Mouse (Mus musculus): ENCODE results near the gene Prss53. TPM values are rescaled to one million over a fixed set of nuclear protein-coding genes. Genes with fewer than 3 reads are reported as not detected.

Prss53 gene
- total and polyA plus RNA-seq, 3 experiments = 0.30 TPM; not detected in 2

GRCm38 (mm10) chr7:127867641-127868040, 23.1 kb downstream of the Prss53 start:
- H3K27me3 ChIP-seq (replicated peaks) = no peaks in the 10 kb centered on the region
- no peak overlapping the region for H3K27ac ChIP-seq (ENCODE audit: insufficient read depth, low read depth)
- dilution Hi-C loops (cut with MboI; ENCODE audit: extremely low pct_ligation_motif_present, extremely low pct_unique_long_range_greater_than_20kb, low sequenced_read_pairs) = no loop called here
- TF ChIP-seq ZMIZ1 (IDR thresholded peaks at IDR 0.05; ENCODE audit: low read depth, low read length) (no peak), UBTF (IDR thresholded peaks at IDR 0.05; ENCODE audit: low read depth, low read length) (no peak), JUND (conservative IDR thresholded peaks at IDR 0.05; ENCODE audit: low read depth, low read length) (no peak), IRF4 (IDR thresholded peaks at IDR 0.05; ENCODE audit: low read depth, low read length) (no peak), USF1 (IDR thresholded peaks at IDR 0.05; ENCODE audit: low read depth, low read length) (no peak), MXI1 (IDR thresholded peaks at IDR 0.05; ENCODE audit: low read depth, low read length) (no peak), KAT2A (IDR thresholded peaks at IDR 0.05; ENCODE audit: insufficient replicate concordance, low read length) (no peak), CHD1 (IDR thresholded peaks at IDR 0.05; ENCODE audit: low read depth, low read length) (no peak), E2F4 (IDR thresholded peaks at IDR 0.05; ENCODE audit: insufficient replicate concordance, low read depth, low read length) (no peak), TCF12 (IDR thresholded peaks at IDR 0.05; ENCODE audit: low read depth, low read length) (no peak), BHLHE40 (IDR thresholded peaks at IDR 0.05; ENCODE audit: low read depth, low read length) (no peak), EP300 (IDR thresholded peaks at IDR 0.05; ENCODE audit: low read length) (no peak), MAZ (IDR thresholded peaks at IDR 0.05; ENCODE audit: low read depth, low read length) (no peak)
- H3K4me3 ChIP-seq (replicated peaks in 1 of 3; ENCODE audit: low read depth in 2 of 3, low read length in 2 of 3, poor library complexity in 1 of 3) = no peak overlapping the region
- H3K79me2 ChIP-seq (replicated peaks; ENCODE audit: control insufficient read depth, extremely low read depth, insufficient read depth, poor library complexity, severe bottlenecking) = no peaks in the 10 kb centered on the region; the same call in 1 of the 2 replicates
- H3K9me3 ChIP-seq (replicated peaks; ENCODE audit: low read length) = no peaks in the 10 kb centered on the region
- H3K9ac ChIP-seq (ENCODE audit: insufficient read depth, low read depth) = no peak overlapping the region
- H3K36me3 ChIP-seq (replicated peaks in 1 of 2; ENCODE audit: control insufficient read depth in 1 of 2, insufficient read depth in 1 of 2, low read length in 1 of 2) = peaks cover 28 to 73% of the 10 kb centered on the region in 2 experiments
- no peak for DNase-seq (ENCODE audit: extremely low read depth)
- in situ Hi-C loops (cut with MboI; ENCODE audit: low pct_ligation_motif_present, low pct_unique_long_range_greater_than_20kb, low sequenced_read_pairs) = no loop called here
- H3K4me1 ChIP-seq (ENCODE audit: control insufficient read depth in 1 of 2, insufficient read depth in 2 of 2) = peaks cover 0 to 6% of the 10 kb centered on the region in 2 experiments; a peak in 1 of 4 replicates
- H3K4me2 ChIP-seq (ENCODE audit: insufficient read depth, low read depth, poor library complexity, severe bottlenecking) = no peak overlapping the region

GRCm38 (mm10) chr7:127866434-127866833, 24.3 kb downstream of the Prss53 start:
- no peak for DNase-seq (ENCODE audit: extremely low read depth)
- H3K79me2 ChIP-seq (replicated peaks; ENCODE audit: control insufficient read depth, extremely low read depth, insufficient read depth, poor library complexity, severe bottlenecking) = no peaks in the 10 kb centered on the region; the same call in 1 of the 2 replicates
- H3K9me3 ChIP-seq (replicated peaks; ENCODE audit: low read length) = no peaks in the 10 kb centered on the region
- no peaks in the 10 kb centered on the region for H3K27me3 ChIP-seq (replicated peaks)
- in situ Hi-C loops (cut with MboI; ENCODE audit: low pct_ligation_motif_present, low pct_unique_long_range_greater_than_20kb, low sequenced_read_pairs) (no loop called here), dilution Hi-C loops (cut with MboI; ENCODE audit: extremely low pct_ligation_motif_present, extremely low pct_unique_long_range_greater_than_20kb, low sequenced_read_pairs) (no loop called here)
- H3K27ac ChIP-seq (ENCODE audit: insufficient read depth, low read depth) = no peak overlapping the region
- no peak overlapping the region for H3K4me3 ChIP-seq (replicated peaks in 1 of 3; ENCODE audit: low read depth in 2 of 3, low read length in 2 of 3, poor library complexity in 1 of 3)
- no peak overlapping the region for H3K4me2 ChIP-seq (ENCODE audit: insufficient read depth, low read depth, poor library complexity, severe bottlenecking)
- TF ChIP-seq MXI1 (IDR thresholded peaks at IDR 0.05; ENCODE audit: low read depth, low read length) (no peak), ZNF384 (IDR thresholded peaks at IDR 0.05; ENCODE audit: low read depth, low read length) (no peak), MAFK (IDR thresholded peaks at IDR 0.05; ENCODE audit: insufficient replicate concordance, low read length) (no peak), ELF1 (IDR thresholded peaks at IDR 0.05; ENCODE audit: low read depth, low read length) (no peak), MYC (IDR thresholded peaks at IDR 0.05; ENCODE audit: low read depth, low read length) (no peak), EP300 (IDR thresholded peaks at IDR 0.05; ENCODE audit: low read length) (no peak), GABPA (IDR thresholded peaks at IDR 0.05; ENCODE audit: insufficient replicate concordance, low read depth, low read length) (no peak)
- peaks cover 28 to 67% of the 10 kb centered on the region in 2 experiments for H3K36me3 ChIP-seq (replicated peaks in 1 of 2; ENCODE audit: control insufficient read depth in 1 of 2, insufficient read depth in 1 of 2, low read length in 1 of 2)
- no peak overlapping the region for H3K9ac ChIP-seq (ENCODE audit: insufficient read depth, low read depth)
- no peaks in the 10 kb centered on the region for H3K4me1 ChIP-seq (ENCODE audit: control insufficient read depth in 1 of 2, insufficient read depth in 2 of 2)

Measured in CH12.LX (cell line).